Mouse (Mus musculus) c-Kit-positive CD71-positive TER-119-negative erythroid progenitor cells, embryonic 14.5 days (primary cell): ENCODE results near the gene Hectd1.

Experiments
- DNase-seq: peaks from one replicate; pipeline ENCODE4 v3.0.0-alpha.2; 2013; ENCODE audit warnings: low read depth

Gene Hectd1

GRCm38 (mm10) chr12:51843576-51844520, 14.5 kb upstream of the Hectd1 start:
- no peak for DNase-seq

DNA sequence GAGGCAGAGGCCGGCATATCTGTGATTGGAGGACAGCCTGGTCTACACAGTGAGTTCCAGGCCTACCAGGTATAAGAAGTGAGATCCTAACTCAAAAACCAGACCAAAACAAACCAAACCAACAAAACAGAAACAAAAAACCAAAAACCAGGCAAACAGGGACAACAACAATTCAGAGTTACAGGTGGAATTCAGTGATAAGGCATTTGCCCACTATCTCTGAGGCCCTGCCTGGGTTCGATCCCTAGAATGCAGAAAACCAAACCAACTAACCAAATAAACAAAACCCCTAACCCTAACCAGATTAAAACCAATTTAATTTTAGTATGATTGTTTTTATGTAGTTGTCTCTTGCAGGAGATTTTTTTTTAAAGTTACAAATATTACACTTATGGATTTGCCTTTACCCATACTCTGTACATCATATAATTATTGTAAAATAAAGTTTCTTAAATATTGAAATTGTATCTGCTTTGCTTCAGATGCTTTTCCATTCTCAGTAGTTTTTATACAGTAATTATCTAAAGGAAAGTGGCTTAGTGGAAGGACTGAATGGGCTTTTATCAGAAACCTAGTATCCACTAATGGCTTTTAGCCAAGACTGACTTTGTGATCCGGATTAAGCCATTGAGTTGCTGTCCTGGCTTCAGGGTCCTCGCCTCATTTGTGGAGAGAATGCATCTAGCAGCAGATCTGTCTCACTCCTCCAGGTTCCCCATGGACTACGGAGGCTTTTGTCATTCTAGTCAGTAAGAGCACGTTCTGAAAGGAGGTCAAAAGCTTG, 12.9 kb upstream of the Hectd1 start:
- no peak for DNase-seq

- DNase-seq = no peak
Measured at GRCm38 (mm10) chr12:51839856-51840255, 10.5 kb upstream of the Hectd1 start.

GRCm38 (mm10) chr12:51835219-51835618, 5.9 kb upstream of the Hectd1 start:
- DNase-seq = no peak

- no peak for DNase-seq
Measured at GRCm38 (mm10) chr12:51831931-51832330, 2.6 kb upstream of the Hectd1 start.

GRCm38 (mm10) chr12:51831296-51831695, 2.0 kb upstream of the Hectd1 start:
- DNase-seq = no peak

- no peak for DNase-seq
Measured at GRCm38 (mm10) chr12:51830671-51831070, 1.3 kb upstream of the Hectd1 start.

GRCm38 (mm10) chr12:51830077-51830402, 704 bp upstream of the Hectd1 start:
- DNase-seq = no peak

DNA sequence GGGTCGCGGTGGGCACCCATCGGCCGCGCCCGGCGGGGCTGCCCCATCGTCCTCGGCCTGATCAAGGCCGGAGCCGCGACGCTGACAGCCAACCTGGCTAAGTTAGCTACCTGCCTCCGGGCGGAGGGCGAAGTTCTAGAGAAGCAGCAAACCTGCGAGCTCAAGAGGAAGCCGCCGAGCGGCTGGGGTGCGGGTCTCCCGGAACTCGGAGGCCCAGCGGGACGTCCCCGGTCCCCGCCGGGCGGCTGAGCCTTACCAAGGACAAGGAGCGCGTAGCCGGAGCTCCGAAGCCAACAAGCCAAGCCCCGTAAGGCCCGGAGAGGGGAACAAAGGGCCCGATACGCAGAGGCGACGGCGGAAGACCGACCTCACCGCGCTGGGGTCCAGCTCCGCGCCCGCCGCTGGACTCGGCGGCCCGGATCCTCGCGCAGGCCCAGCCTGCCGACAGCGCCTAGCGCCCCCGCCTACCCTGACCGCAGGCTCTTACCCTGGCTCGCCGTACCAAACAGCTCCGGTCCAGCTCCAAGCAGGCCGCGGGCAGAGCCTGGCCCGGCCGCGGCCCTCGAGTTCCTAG, 533 bp downstream of the Hectd1 start:
- DNase-seq = no peak

GRCm38 (mm10) chr12:51827958-51828650, 1.2 kb downstream of the Hectd1 start:
- DNase-seq = no peak

GRCm38 (mm10) chr12:51825338-51825737, 4.0 kb downstream of the Hectd1 start:
- no peak for DNase-seq

- no peak for DNase-seq
Measured at GRCm38 (mm10) chr12:51823311-51823710, 6.0 kb downstream of the Hectd1 start.

GRCm38 (mm10) chr12:51822861-51823260, 6.5 kb downstream of the Hectd1 start:
- DNase-seq = no peak

- no peak for DNase-seq
Measured at GRCm38 (mm10) chr12:51822236-51822635, 7.1 kb downstream of the Hectd1 start.

DNA sequence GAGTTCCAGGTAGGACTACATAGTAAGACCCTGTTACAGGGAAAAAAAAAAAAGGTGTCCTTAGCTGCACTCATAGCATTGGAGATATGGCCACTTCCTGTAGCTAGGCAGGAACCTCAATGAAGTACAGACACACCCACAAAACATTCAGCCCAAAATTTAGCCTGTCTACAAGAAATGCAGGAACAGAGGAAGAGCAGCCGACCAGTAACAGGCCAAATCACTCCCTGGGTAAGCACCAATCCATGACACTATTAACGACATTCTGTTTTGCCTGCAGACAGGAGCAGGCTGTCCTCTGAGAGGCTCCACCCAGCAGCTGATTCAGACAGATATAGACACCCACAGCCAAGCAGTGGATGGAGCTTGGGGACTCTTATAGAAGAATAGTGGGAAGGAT, 8.1 kb downstream of the Hectd1 start:
- no peak for DNase-seq

DNA sequence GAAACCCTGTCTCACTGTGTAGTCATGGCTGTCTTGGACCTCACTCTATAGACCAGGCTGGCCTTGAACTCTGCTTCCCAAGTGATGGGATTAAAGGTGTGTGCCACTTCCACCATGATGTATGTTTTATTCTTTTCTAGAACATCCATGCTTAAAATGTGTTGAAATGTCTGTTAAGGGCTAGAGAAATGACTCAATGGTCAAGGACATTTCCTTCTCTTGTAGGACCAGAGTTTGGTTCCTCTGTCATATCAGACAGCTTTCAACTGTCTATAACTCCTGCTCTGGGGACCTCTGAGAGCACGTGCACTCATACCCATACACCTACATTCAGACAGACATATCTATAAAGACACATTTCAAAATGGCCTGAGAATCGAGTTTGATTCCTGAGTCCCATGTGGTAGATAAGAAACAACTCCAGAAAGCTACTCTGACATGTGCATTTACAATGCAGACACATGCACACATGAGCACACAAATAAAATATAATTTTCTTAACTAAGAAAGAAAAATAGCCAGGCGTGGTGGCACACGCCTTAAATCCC, 9.3 kb downstream of the Hectd1 start:
- no peak for DNase-seq

DNA sequence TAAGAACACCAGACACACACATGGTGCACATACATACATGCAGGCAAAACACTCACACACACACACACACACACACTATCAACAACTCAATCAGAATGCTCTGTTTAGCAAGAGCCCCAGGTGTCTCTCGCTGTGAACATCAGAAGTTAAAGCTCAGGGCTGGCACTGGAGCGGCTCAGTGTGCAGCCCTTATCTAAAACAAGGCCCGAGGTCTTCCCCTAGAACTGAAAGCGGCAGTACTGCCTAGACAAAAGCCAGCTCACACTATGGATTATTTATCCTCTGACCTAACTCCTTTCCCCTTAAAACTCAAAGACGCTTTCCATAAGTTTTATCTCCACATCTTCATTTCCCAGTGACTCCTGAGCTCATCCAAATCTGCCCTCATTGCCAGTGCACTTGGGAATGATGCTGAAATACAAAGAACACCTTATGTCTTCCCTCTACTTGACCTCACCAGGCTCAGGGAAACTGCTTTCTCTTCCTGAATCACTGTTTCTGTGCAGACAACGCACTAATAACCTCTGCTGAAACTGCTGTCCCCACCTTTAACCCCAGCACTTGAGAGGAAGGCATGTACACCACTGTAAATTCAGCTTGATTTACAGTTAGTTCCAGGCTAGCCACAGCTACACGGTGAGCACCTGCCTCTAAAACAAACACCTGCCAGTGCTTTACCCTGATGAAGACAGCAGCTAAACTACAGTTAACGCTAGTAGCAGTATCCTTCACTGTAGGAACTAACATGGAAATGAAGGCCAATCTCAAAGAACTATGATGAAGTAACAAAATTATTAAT, 11.3 kb downstream of the Hectd1 start:
- DNase-seq = no peak

DNA sequence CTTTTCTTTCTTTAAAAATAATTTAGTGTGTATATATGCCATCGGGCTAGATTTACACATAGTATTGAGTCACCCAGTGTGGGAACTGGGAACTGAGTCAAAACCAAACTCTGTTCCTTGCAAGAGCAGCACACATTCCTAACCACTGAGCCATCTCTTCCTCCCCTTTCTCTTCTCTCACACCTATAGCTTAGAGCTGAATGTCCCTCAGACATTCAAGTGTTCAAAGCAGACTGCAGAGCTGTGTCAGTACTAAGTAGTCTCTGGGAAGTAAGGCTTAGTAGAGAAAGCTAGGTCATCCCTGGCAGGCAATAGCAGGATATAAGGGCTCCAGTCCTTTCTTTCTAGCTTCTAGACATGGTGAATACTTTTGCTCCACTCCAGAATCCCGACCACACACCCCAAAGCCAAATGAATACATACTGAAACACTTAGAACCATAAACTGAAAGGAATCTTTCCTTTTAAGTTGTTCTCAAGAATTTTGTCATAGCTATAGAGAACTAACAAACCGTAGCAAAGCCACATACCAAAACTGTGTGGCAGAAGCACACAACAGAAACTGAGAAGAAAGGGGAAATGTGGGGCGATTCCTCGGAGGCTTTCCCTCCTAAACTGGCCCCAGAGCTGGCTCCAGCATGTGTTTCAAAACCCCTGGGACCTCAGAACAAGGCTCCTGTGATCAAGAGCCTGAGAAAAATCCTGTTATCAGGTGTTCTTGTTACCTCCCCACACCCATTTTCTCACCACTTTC, 17.8 kb downstream of the Hectd1 start:
- DNase-seq = no peak

DNA sequence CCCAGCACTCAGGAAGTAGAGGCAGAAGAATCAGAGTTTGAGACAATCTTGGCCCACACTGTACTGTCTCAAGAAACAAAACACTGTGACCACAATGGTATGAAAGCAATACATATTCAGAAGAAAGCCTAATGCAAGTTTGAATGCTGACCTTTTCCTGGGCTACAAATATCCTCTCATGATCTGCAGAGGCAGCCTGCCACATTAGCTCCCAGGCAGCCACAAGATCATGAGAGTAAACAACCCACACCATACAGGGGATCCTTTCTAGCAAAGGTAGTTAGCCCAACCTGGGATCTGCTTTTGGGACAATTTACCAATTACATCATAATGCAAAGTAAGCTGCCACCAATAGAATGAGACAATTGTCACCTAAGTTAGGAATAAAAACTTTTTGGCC, 18.8 kb downstream of the Hectd1 start:
- no peak for DNase-seq

GRCm38 (mm10) chr12:51784842-51785241, 44.5 kb downstream of the Hectd1 start:
- DNase-seq = no peak
